Mouse (Mus musculus): ENCODE measurements around the gene Nav2. TPM values are rescaled to one million over a fixed set of nuclear protein-coding genes. Genes with fewer than 3 reads are reported as not detected.

Nav2 gene
- polyA plus RNA-seq, 1 experiment = 32.5 TPM

GRCm38 (mm10) chr7:49331939-49332338, 423.4 kb downstream of the Nav2 start:
- Histone ChIP-seq H3K4me3 (replicated peaks; ENCODE audit: insufficient read depth, low read depth, low read length) (no peak overlapping the region), H3K27ac (ENCODE audit: insufficient read depth, low read length) (no peak overlapping the region), H3K27me3 (ENCODE audit: control insufficient read depth, insufficient read depth, low read length) (no peaks in the 10 kb centered on the region), H3K4me1 (ENCODE audit: control insufficient read depth, insufficient read depth, low read length) (peaks cover 38% of the 10 kb centered on the region)
- no peak for DNase-seq
- TF ChIP-seq POLR2A (IDR thresholded peaks at IDR 0.05; ENCODE audit: borderline replicate concordance, insufficient read depth, low read length) (no peak), CTCF (IDR thresholded peaks at IDR 0.05; ENCODE audit: borderline replicate concordance, insufficient read depth, low read depth, low read length) (no peak)
- WGBS = 46% methylated on average over 4 of the region's 4 CpGs

DNA sequence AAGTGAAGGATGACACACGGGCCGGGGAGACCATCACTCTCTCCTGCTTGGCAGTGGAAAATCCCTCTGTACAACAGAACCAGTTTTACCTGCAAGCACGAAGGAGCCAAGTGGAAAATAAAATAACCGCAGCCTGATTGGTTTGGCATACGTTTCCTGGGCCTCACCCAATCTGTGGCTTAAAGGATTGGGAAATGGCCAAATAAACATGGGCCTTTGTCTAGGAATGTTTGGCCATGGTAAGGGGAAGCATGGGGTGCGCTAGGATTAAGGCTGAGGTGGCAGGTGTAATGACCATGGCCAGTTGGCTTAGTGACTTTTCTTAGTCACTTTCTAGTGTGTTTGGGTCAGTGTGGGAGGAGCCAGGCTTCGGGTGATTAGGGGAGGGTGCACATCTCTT, 424.1 kb downstream of the Nav2 start:
- Histone ChIP-seq H3K27me3 (ENCODE audit: control insufficient read depth, insufficient read depth, low read length) (no peaks in the 10 kb centered on the region), H3K4me1 (ENCODE audit: control insufficient read depth, insufficient read depth, low read length) (peaks cover 32% of the 10 kb centered on the region), H3K27ac (ENCODE audit: insufficient read depth, low read length) (no peak overlapping the region), H3K4me3 (replicated peaks; ENCODE audit: insufficient read depth, low read depth, low read length) (no peak overlapping the region)
- TF ChIP-seq POLR2A (IDR thresholded peaks at IDR 0.05; ENCODE audit: borderline replicate concordance, insufficient read depth, low read length) = no peak
- no peak for TF ChIP-seq CTCF (IDR thresholded peaks at IDR 0.05; ENCODE audit: borderline replicate concordance, insufficient read depth, low read depth, low read length)
- DNase-seq = peak in 1 of 2 experiments; percentile 68
- WGBS = 23% methylated on average over 7 of the region's 7 CpGs

DNA sequence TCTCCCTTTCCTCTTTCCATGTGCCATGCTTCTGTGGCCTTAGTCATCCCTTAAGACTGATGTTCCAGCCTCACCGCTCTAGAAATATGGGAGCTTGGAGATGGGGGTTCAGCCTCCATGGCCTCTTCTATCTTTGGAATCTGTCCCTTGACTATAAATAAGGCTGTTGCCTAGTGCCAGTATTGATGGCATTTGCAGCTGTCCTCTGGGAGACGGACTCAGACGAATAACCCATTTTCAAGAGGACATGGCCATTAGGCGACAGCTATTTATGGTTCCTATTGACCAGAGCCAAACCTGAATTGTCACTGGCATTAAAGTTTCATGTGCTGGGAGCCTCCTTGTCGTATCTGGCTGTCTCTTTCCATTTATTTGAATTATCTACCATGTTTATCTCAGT, 425.6 kb downstream of the Nav2 start:
- no peak overlapping the region for H3K4me3 ChIP-seq (replicated peaks; ENCODE audit: insufficient read depth, low read depth, low read length)
- no peak for TF ChIP-seq CTCF (IDR thresholded peaks at IDR 0.05; ENCODE audit: borderline replicate concordance, insufficient read depth, low read depth, low read length)
- TF ChIP-seq POLR2A (IDR thresholded peaks at IDR 0.05; ENCODE audit: borderline replicate concordance, insufficient read depth, low read length) = no peak
- DNase-seq = no peak
- H3K27ac ChIP-seq (ENCODE audit: insufficient read depth, low read length) = no peak overlapping the region
- H3K4me1 ChIP-seq (ENCODE audit: control insufficient read depth, insufficient read depth, low read length) = peaks cover 32% of the 10 kb centered on the region
- WGBS = 57% methylated on average over 5 of the region's 5 CpGs
- H3K27me3 ChIP-seq (ENCODE audit: control insufficient read depth, insufficient read depth, low read length) = no peaks in the 10 kb centered on the region

- DNase-seq = peak in 1 of 2 experiments; percentile 37
- peaks cover 28% of the 10 kb centered on the region for H3K4me1 ChIP-seq (ENCODE audit: control insufficient read depth, insufficient read depth, low read length)
- WGBS = 52% methylated on average over 3 of the region's 3 CpGs
- H3K27me3 ChIP-seq (ENCODE audit: control insufficient read depth, insufficient read depth, low read length) = no peaks in the 10 kb centered on the region
- H3K4me3 ChIP-seq (replicated peaks; ENCODE audit: insufficient read depth, low read depth, low read length) = no peak overlapping the region
- H3K27ac ChIP-seq (ENCODE audit: insufficient read depth, low read length) = no peak overlapping the region
- no peak for TF ChIP-seq POLR2A (IDR thresholded peaks at IDR 0.05; ENCODE audit: borderline replicate concordance, insufficient read depth, low read length)
- no peak for TF ChIP-seq CTCF (IDR thresholded peaks at IDR 0.05; ENCODE audit: borderline replicate concordance, insufficient read depth, low read depth, low read length)
Observed at GRCm38 (mm10) chr7:49335056-49335455, 426.5 kb downstream of the Nav2 start.

- WGBS = 20% methylated on average over 8 of the region's 8 CpGs
- TF ChIP-seq CTCF (IDR thresholded peaks at IDR 0.05; ENCODE audit: borderline replicate concordance, insufficient read depth, low read depth, low read length) = no peak
- no peak for TF ChIP-seq POLR2A (IDR thresholded peaks at IDR 0.05; ENCODE audit: borderline replicate concordance, insufficient read depth, low read length)
- H3K4me1 ChIP-seq (ENCODE audit: control insufficient read depth, insufficient read depth, low read length) = peaks cover 22% of the 10 kb centered on the region
- peak in 1 of 2 experiments; percentile 43 for DNase-seq
- H3K27ac ChIP-seq (ENCODE audit: insufficient read depth, low read length) = no peak overlapping the region
- no peaks in the 10 kb centered on the region for H3K27me3 ChIP-seq (ENCODE audit: control insufficient read depth, insufficient read depth, low read length)
- H3K4me3 ChIP-seq (replicated peaks; ENCODE audit: insufficient read depth, low read depth, low read length) = no peak overlapping the region
Observed at GRCm38 (mm10) chr7:49336725-49337124, 428.2 kb downstream of the Nav2 start.

DNA sequence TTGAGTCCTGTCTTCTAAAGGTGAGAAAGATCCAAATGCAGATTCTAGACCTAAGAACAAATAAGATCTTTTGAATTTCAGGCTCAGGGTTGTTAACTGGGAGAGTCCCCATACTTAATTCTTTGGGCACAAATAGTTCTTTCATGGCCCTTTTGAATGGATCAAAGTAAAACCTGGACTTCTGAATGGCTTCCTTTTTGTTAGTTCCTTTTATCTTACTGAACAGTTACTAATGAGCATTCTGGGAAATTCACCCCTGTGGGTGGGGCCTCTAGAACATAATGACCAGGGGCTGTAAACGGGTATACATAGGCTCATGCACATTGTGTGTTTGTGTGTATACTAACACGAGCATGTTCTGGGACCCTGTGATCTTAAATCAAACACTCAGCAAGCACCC, 429.2 kb downstream of the Nav2 start:
- Histone ChIP-seq H3K4me3 (replicated peaks; ENCODE audit: insufficient read depth, low read depth, low read length) (no peak overlapping the region), H3K27me3 (ENCODE audit: control insufficient read depth, insufficient read depth, low read length) (no peaks in the 10 kb centered on the region), H3K27ac (ENCODE audit: insufficient read depth, low read length) (no peak overlapping the region), H3K4me1 (ENCODE audit: control insufficient read depth, insufficient read depth, low read length) (peaks cover 19% of the 10 kb centered on the region)
- WGBS = 67% methylated on average over 2 of the region's 2 CpGs
- no peak for TF ChIP-seq POLR2A (IDR thresholded peaks at IDR 0.05; ENCODE audit: borderline replicate concordance, insufficient read depth, low read length)
- TF ChIP-seq CTCF (IDR thresholded peaks at IDR 0.05; ENCODE audit: borderline replicate concordance, insufficient read depth, low read depth, low read length) = no peak
- DNase-seq = no peak

DNA sequence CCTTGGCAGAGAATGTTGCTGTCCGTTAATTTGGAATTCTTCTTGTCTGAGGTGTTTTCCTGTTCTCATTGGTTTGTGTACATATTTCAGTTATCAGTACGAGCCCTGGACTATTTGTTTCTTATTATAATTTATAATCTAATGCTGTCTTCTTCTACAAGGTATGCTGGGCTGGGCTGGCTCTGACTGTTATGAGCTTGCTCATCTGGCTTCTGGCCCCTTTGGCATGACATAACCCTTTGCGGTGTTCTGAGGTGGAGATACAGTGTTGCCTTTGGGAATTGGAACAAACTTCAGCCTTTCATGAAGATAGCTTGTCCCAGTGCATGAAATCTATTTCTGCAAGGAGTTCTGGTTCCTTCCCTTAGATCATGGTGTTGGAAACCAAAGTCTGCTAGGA, 431.4 kb downstream of the Nav2 start:
- Histone ChIP-seq H3K4me3 (replicated peaks; ENCODE audit: insufficient read depth, low read depth, low read length) (no peak overlapping the region), H3K4me1 (ENCODE audit: control insufficient read depth, insufficient read depth, low read length) (peaks cover 27% of the 10 kb centered on the region), H3K27me3 (ENCODE audit: control insufficient read depth, insufficient read depth, low read length) (no peaks in the 10 kb centered on the region), H3K27ac (ENCODE audit: insufficient read depth, low read length) (no peak overlapping the region)
- no peak for TF ChIP-seq POLR2A (IDR thresholded peaks at IDR 0.05; ENCODE audit: borderline replicate concordance, insufficient read depth, low read length)
- no peak for TF ChIP-seq CTCF (IDR thresholded peaks at IDR 0.05; ENCODE audit: borderline replicate concordance, insufficient read depth, low read depth, low read length)
- no peak for DNase-seq
- 60% methylated on average over 3 of the region's 3 CpGs for WGBS

DNA sequence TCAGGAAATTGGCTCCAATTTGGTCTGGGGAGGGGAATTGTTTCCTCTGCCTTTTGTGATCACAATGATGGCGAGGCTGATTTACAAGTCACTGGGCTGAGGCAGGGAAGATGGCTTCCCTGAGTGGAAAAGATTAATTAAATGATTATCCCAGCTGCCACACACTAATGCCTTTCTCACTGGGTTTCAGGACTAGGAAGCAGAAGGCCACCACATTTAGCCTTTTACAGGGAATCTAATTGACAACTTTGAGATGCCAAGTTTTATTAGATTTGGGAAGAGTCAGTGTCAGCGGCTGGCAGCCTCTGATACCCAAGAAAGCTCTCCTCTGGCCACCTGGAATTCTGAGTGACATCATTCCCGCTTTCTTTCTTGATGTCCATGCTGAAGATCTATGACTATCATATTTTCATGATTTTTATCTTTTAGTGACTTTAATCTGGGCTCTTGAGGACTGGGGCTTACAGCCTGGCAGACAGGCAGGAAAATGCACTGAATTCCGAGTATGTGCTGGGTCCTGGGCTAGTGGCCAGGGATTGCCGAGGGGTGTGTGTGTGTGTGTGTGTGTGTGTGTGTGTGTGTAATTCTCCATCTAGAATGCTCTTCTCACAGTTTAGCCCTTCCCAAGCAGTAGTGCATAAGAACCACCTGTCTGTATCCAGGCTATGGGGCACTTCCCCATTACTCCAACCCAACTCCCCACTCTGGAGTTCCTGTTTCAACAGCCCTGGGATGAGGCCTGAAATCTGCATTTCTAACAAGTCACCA, 432.8 kb downstream of the Nav2 start:
- H3K27ac ChIP-seq (ENCODE audit: insufficient read depth, low read length) = no peak overlapping the region
- H3K27me3 ChIP-seq (ENCODE audit: control insufficient read depth, insufficient read depth, low read length) = no peaks in the 10 kb centered on the region
- DNase-seq = no peak
- peaks cover 27% of the 10 kb centered on the region for H3K4me1 ChIP-seq (ENCODE audit: control insufficient read depth, insufficient read depth, low read length)
- TF ChIP-seq CTCF (IDR thresholded peaks at IDR 0.05; ENCODE audit: borderline replicate concordance, insufficient read depth, low read depth, low read length) (no peak), POLR2A (IDR thresholded peaks at IDR 0.05; ENCODE audit: borderline replicate concordance, insufficient read depth, low read length) (no peak)
- no peak overlapping the region for H3K4me3 ChIP-seq (replicated peaks; ENCODE audit: insufficient read depth, low read depth, low read length)
- 40% methylated on average over 5 of the region's 5 CpGs for WGBS

Data from cerebellum, adult 2 months (tissue).